Mouse (Mus musculus): ENCODE data around the gene Mrps23. TPM values are rescaled to one million over a fixed set of nuclear protein-coding genes. Genes with fewer than 3 reads are reported as not detected.

Mrps23 gene
- polyA plus RNA-seq, 1 experiment from 2014 or later = 62.3 TPM

- Histone ChIP-seq H3K4me3 (replicated peaks) (no peak overlapping the region), H3K9ac (no peak overlapping the region), H3K4me1 (replicated peaks) (no peaks in the 10 kb centered on the region), H3K36me3 (no peaks in the 10 kb centered on the region), H3K27ac (no peak overlapping the region), H3K27me3 (replicated peaks) (no peaks in the 10 kb centered on the region), H3K9me3 (no peaks in the 10 kb centered on the region), H3K4me2 (replicated peaks) (no peak overlapping the region)
- ATAC-seq = no peak
- WGBS = 89% methylated on average over 15 of the region's 15 CpGs
Observed at GRCm38 (mm10) chr11:88221929-88222475, 17.8 kb downstream of the Mrps23 start.

DNA sequence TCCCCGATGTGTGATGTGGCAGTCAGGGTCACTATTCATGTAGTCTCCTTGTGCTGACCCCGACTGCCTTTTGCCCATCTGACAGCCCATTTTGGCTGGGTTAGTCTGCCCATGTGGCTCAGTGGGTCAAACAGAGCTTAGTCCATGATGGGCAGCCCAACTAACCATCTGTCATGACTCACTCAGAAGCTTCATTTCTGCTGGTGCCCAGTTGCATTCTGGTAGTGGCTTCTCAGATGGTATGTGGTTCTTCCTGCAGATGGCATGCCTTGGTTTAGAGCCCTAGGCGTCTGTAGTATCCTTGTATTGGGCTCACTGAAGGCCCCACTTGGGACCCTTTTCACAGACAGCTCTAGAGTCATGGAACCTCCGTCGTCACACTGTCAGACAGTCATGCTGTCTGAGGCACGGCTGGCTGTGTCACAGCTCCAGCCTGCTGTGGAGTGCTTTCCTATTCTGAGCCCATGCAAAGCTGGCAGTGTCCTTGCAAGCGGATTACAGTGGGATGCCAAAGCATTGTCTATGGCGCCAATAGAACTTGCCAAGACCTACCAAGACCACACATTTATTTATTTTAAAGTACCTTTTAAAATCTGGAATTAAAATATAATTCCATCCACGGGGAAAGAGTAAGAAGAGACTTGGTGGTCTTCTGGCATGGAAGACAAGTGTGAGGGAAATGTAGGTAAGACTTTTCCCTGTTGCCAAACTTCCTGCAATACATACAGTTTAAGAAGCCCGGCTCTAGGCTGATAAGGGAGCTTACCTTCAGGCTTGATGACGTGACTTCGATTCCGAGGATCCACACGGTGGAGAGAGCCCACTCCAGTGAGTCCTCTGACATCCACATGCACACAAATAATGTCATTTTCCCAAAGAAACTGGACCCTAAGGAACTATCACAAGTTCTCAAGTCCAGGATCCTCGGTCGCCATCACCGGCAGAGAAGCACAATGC lies 23.1 kb downstream of the Mrps23 start:
- ATAC-seq = no peak
- Histone ChIP-seq H3K4me3 (replicated peaks) (no peak overlapping the region), H3K4me2 (replicated peaks) (no peak overlapping the region), H3K4me1 (replicated peaks) (no peaks in the 10 kb centered on the region), H3K9ac (no peak overlapping the region), H3K9me3 (no peaks in the 10 kb centered on the region), H3K27ac (no peak overlapping the region), H3K36me3 (no peaks in the 10 kb centered on the region), H3K27me3 (replicated peaks) (no peaks in the 10 kb centered on the region)
- WGBS = 90% methylated on average over 17 of the region's 17 CpGs

DNA sequence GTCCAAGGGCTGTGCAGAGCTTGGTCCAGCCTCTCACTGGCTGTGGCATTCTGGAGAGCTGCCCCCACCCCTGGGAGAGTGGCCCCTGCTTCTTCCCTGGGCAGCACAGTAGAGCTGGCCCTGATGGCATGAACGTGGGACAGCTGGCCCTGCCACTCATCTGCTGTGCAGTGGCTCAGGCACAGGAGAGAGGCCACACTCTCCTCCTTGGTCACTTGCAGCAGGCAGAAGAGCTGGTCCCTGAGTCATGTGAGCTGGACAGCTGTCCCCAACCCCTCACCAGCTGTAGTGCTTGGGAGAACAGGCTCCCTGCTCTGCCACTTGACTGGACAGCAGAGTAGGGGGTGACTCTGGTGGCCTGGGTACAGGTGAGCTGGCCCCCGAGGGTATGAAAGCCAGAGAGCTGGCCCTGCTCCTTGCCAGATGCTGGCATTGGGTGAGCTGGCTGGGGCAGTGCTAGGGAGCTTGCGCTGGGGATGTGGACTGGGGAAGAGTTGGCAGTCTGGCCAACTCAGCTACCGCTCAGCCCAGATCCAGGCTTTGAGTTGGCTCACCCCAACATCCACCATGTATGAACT lies 27.1 kb downstream of the Mrps23 start:
- no peak overlapping the region for H3K4me3 ChIP-seq (replicated peaks)
- 84% methylated on average over 4 of the region's 4 CpGs for whole genome bisulfite sequencing
- H3K4me2 ChIP-seq (replicated peaks) = no peak overlapping the region
- H3K36me3 ChIP-seq = no peaks in the 10 kb centered on the region
- no peak for ATAC-seq
- H3K27me3 ChIP-seq (replicated peaks) = no peaks in the 10 kb centered on the region
- no peak overlapping the region for H3K27ac ChIP-seq
- H3K9me3 ChIP-seq = no peaks in the 10 kb centered on the region
- H3K9ac ChIP-seq = no peak overlapping the region
- H3K4me1 ChIP-seq (replicated peaks) = peaks cover 12% of the 10 kb centered on the region

DNA sequence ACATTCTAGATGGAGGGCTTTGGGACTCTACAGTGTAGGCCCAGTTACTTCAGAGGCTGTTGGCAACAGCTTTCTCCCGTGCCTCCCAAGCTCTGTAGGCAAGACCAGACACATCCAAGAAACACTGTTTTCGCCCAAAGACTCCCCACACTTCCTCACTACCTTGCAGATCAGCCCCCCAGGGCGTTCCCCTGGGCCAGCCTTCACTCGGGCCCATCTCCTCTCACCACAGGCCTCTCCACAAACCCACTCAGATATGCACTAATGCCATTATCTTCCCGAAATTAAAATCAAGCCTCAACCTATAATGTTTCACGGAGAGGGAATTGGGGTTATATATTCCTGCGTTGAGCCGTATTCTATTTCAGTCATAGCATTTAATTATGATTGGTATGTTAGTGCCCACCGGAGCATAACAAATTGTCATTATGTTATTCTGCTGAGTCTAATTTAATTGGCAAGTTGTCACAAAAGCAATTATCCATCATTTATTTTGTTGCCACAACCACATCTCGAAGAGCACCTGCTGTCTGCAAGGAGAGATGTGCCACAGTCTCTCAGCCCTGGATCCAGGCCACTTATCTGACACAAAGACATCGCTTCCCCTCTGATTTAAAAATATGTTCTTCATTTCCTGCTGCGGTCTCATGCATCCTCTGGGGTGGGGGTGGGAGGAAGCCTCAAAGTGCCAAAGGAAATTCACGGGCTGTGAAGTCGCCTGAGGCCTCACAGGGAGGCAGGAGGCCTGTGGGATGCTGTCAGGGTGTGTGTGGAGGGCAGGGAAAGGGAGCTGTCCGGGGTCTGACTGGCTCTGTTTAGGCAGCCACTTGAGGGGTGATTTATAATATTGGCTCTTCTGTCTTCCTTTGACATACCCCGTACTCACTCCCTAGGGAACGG lies 29.6 kb downstream of the Mrps23 start:
- Histone ChIP-seq H3K4me2 (replicated peaks) (no peak overlapping the region), H3K36me3 (no peaks in the 10 kb centered on the region), H3K27ac (peak overlapping the region; percentile 29; the same call in 1 of the 2 replicates), H3K9ac (no peak overlapping the region), H3K4me1 (replicated peaks) (peaks cover 12% of the 10 kb centered on the region), H3K27me3 (replicated peaks) (no peaks in the 10 kb centered on the region), H3K9me3 (no peaks in the 10 kb centered on the region), H3K4me3 (replicated peaks) (no peak overlapping the region)
- ATAC-seq = no peak
- WGBS = 51% methylated on average over 17 of the region's 17 CpGs

DNA sequence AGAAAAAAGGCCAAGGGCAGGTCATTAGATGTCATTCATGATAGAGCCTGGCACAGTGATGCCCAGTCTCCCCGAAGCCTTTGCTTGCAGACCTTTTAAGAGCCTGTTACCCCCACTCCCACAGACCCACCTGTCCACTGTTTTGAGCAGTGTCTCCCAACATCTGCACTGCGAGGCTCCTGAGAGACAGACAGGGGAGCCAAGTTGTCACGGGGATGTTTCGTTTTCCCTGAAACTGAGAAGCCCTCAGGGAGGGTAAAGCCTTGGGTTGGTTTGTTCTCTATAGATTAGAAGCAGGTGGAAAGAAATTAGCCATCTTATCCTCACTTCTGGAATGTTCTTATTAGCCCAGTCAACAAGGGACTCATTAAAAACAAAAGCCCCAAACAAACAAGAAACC lies 30.6 kb downstream of the Mrps23 start:
- no peaks in the 10 kb centered on the region for H3K36me3 ChIP-seq
- 31% methylated on average over 4 of the region's 4 CpGs for WGBS
- peak overlapping the region; percentile 19; the same call in 1 of the 2 replicates for H3K4me2 ChIP-seq (replicated peaks)
- H3K27ac ChIP-seq = no peak overlapping the region
- no peak overlapping the region for H3K4me3 ChIP-seq (replicated peaks)
- peaks cover 12% of the 10 kb centered on the region for H3K4me1 ChIP-seq (replicated peaks)
- H3K9me3 ChIP-seq = no peaks in the 10 kb centered on the region
- no peaks in the 10 kb centered on the region for H3K27me3 ChIP-seq (replicated peaks)
- H3K9ac ChIP-seq = no peak overlapping the region
- peak; percentile 13; the same call in 1 of the 2 replicates for ATAC-seq

DNA sequence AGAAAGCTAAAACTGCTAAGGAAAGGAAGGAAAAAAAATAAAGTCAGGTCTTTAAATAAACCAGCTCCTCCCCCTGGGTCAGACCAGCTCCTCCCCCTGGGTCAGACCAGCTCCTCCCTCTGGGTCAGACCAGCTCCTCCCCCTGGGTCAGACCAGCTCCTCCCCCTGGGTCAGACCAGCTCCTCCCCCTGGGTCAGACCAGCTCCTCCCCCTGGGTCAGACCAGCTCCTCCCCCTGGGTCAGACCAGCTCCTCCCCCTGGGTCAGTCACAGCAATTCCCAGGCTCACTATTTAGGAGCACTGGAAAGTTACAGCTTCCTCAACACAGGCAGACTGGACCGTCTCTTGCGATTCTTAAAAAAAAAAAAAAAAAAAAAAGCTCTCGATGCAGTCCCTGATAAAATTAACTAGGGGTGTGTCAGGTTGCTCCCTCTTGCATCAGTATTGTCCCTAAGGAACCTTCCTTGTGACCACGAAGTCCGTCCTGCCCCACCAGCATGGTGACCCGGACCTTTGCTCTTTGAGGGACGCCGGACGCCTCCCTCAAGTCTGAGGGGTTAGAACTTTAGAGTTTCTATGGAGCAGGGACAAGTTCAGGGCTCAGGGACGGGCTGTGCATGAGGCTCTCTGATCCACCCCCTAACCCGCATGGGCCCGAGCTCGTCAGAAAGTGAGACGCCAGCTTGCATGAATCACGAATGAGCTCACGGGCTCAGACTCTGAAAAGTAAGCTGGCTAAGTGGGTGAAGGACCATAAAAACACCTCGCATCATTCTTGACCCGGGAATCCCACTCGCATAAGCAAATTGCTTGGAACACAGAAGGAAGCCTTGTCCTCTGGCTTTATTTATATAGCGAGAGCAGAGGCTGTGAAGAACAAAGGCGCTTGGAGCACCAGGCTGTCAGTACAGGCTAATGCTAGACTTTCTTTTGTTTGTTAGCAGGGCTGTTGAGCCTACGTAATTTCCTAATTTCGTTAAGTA lies 31.3 kb downstream of the Mrps23 start:
- Histone ChIP-seq H3K9ac (no peak overlapping the region), H3K36me3 (no peaks in the 10 kb centered on the region), H3K9me3 (no peaks in the 10 kb centered on the region), H3K4me2 (replicated peaks) (peak overlapping the region; percentile 58), H3K4me3 (replicated peaks) (peak overlapping the region; percentile 15; the same call in 1 of the 2 replicates), H3K27me3 (replicated peaks) (no peaks in the 10 kb centered on the region), H3K4me1 (replicated peaks) (peaks cover 12% of the 10 kb centered on the region), H3K27ac (peak overlapping the region; percentile 9)
- WGBS = 12% methylated on average over 23 of the region's 23 CpGs
- ATAC-seq = peak; percentile 83

GRCm38 (mm10) chr11:88240275-88240674 lies 36.1 kb downstream of the Mrps23 start:
- Histone ChIP-seq H3K27me3 (replicated peaks) (no peaks in the 10 kb centered on the region), H3K9ac (no peak overlapping the region), H3K36me3 (no peaks in the 10 kb centered on the region), H3K27ac (no peak overlapping the region), H3K9me3 (no peaks in the 10 kb centered on the region), H3K4me1 (replicated peaks) (peaks cover 14% of the 10 kb centered on the region), H3K4me2 (replicated peaks) (no peak overlapping the region), H3K4me3 (replicated peaks) (no peak overlapping the region)
- ATAC-seq = no peak
- 87% methylated on average over 10 of the region's 10 CpGs for whole genome bisulfite sequencing

GRCm38 (mm10) chr11:88240736-88241353 lies 36.7 kb downstream of the Mrps23 start:
- H3K36me3 ChIP-seq = no peaks in the 10 kb centered on the region
- WGBS = 24% methylated on average over 10 of the region's 10 CpGs
- H3K9me3 ChIP-seq = no peaks in the 10 kb centered on the region
- no peak for ATAC-seq
- no peak overlapping the region for H3K9ac ChIP-seq
- no peak overlapping the region for H3K27ac ChIP-seq
- no peaks in the 10 kb centered on the region for H3K27me3 ChIP-seq (replicated peaks)
- peaks cover 9% of the 10 kb centered on the region for H3K4me1 ChIP-seq (replicated peaks)
- no peak overlapping the region for H3K4me3 ChIP-seq (replicated peaks)
- no peak overlapping the region for H3K4me2 ChIP-seq (replicated peaks)

DNA sequence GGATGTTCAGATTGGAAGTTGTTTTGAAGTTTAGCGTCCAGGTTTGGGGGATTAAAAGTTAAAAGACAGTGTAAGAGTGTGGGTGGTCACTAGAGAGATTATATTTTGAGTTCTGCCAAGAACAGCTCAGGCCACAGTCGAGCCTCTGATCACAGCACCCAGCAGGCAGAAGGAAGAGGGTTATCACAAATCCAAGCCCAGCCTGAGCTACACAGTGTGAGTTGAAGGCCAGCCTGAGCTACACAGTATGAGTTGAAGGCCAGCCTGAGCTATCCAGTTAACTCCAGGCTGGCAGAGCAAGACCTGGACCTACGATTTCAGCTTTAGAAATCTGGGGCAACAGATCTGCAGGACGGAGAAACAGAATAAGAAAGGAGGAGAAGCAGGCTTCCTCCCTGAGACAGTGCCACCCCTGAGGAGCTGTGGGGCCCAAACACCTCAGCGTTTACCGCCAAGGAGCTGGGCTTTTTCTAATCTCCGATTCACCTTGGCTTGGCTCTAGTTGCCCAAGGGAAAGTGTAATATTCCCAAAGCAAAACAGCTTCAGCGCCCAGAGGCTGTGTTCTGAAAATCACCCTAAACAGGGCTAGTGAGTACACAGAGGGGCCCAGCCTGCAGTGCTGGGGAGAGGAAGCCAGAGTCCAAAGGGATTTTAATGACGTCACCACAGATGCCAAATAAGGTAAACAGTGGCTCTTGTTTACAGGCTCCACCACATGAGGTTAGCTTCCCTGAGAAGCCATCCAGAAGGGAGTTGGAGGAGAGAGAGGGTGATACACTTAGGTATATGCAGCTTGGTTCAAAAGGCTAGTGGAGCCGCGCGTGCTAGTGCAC lies 37.5 kb downstream of the Mrps23 start:
- H3K27me3 ChIP-seq (replicated peaks) = no peaks in the 10 kb centered on the region
- H3K4me3 ChIP-seq (replicated peaks) = no peak overlapping the region
- ATAC-seq = 0 out of 2 replicates have a peak, but pooled peaks have one; percentile 47
- 44% methylated on average over 12 of the region's 12 CpGs for whole genome bisulfite sequencing
- H3K9ac ChIP-seq = no peak overlapping the region
- no peak overlapping the region for H3K4me2 ChIP-seq (replicated peaks)
- H3K27ac ChIP-seq = no peak overlapping the region; the same call in 1 of the 2 replicates
- H3K4me1 ChIP-seq (replicated peaks) = peaks cover 6% of the 10 kb centered on the region; the same call in 1 of the 2 replicates
- H3K36me3 ChIP-seq = no peaks in the 10 kb centered on the region
- no peaks in the 10 kb centered on the region for H3K9me3 ChIP-seq

GRCm38 (mm10) chr11:88245581-88246170 lies 41.5 kb downstream of the Mrps23 start:
- no peak for ATAC-seq
- 80% methylated on average over 14 of the region's 14 CpGs for WGBS
- no peaks in the 10 kb centered on the region for H3K36me3 ChIP-seq
- H3K9ac ChIP-seq = no peak overlapping the region
- H3K4me2 ChIP-seq (replicated peaks) = no peak overlapping the region
- H3K27ac ChIP-seq = no peak overlapping the region
- peaks cover 6% of the 10 kb centered on the region; the same call in 1 of the 2 replicates for H3K4me1 ChIP-seq (replicated peaks)
- no peaks in the 10 kb centered on the region for H3K9me3 ChIP-seq
- H3K27me3 ChIP-seq (replicated peaks) = no peaks in the 10 kb centered on the region
- no peak overlapping the region for H3K4me3 ChIP-seq (replicated peaks)

Measured in intestine, embryonic 15.5 days (tissue).